Mouse (Mus musculus) right cerebral cortex, adult 18-20 months (tissue): ENCODE data around the gene Smok3a.
"Not testable (repeated sequence)": the region's sequence is repeated elsewhere in the genome, so short reads cannot be mapped to it uniquely, and the experiment has no call there.

ENCODE experiments used
- DNase-seq: peaks from one replicate; pipeline ENCODE4 v3.0.0; 2022; ENCODE audit warnings: mixed read lengths

Gene Smok3a

DNA sequence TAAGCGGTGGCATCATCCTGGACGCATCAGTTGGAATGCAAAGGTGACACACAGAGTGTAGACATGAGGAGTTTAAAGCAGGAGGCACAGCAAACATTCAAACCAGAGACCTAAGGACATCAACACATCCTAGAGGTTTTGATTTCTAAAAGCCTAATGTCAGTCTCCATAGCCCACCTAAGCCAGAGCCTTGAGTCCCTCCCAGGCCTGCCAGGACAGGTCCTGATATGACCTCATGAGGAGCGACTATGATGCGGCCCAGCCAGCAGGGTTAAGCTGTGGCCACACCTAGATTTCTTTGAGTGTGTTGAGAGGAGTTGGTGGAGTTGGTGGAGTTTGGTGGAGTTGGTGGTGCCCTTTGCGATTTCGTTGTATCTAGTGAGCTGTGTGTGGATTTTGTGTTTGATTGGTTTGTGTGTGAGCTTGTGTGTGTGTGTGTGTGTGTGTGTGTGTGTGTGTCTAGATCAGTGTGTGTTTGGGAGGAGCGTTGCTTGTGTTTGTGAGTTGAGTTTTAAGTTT lies at the start of gene Smok3a, which contains the start of gene Smok3b:
TSS of gene Smok3a (plus strand) at position 301 of the 519 bp plus-strand sequence.
TSS of gene Smok3b (plus strand) at position 469 of the 519 bp plus-strand sequence.
- DNase-seq, result not testable (repeated sequence)

DNA sequence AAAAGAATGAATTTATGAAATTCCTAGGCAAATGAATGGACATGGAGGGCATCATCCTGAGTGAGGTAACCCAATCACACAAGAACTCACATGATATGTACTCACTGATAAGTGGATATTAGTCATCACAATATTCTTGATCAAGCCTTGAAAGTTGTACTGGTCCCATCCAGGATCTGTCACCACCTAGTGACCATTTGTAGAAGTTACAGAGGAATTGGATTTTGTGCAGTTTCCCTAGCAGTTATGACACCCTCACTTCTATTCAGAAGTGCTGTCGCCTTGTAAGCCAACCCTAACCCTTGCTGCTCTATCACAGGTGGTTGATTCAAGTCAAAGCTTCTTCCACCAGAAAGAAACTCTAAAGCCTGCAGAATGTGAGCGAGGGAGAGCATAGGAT lies 47.9 kb upstream of the Smok3a start:
- no peak for DNase-seq

DNA sequence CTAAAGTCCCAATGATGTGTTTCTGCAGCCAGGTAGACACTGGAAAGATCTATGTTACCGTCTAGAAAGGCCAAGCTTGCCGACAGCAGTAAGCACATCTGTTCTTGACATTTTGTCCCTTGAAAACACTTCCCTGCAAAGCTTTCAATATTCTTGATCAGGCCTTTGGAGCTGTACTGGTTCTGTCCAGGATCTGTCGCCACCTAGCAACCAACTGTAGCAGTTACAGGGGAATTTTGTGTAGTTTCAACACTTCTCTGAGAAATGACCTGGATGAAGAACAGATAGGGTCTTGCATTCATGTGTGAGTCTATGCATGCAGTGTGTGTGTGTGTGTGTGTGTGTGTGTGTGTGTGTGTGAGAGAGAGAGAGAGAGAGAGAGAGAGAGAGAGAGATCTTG lies 47.3 kb upstream of the Smok3a start:
- DNase-seq, result peak; percentile 8

DNA sequence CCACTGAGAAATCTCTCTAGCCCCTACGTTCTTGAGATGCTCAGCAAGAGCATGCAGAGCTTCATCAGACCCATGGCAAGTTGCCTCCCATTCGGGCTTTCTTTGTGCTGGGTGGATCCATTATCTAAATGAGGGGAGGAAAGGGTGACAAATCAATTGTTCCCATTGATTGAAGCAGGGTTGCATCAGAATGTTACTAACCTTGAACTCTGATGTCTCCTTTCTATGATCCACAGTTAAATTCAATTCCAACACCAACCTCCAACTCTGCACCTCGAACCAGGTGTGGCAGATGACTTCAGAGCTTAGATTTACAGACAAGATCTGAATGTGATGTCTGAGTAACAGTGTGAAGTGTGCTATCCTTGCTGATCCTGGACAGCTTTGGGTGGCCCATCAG lies 46.3 kb upstream of the Smok3a start:
- DNase-seq, result no peak

DNA sequence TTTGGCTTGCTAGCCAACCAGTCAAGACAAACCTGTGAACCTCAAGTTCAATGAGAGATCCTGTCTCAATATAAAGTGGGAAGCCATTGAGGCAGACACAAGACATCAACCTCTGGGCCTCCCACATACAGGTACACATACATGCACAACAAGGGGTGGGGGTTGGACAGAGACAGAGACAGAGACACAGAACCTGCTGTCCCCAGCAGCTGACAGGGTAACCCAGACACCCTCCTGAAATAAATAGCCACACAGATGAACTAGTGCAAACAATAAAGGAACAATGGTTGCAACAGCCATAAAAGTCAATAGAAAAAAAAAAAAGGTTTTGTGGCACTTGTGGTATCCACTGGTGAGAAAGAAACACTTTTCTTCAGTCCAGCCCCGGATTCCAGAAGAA lies 45.6 kb upstream of the Smok3a start:
- DNase-seq, result no peak

DNA sequence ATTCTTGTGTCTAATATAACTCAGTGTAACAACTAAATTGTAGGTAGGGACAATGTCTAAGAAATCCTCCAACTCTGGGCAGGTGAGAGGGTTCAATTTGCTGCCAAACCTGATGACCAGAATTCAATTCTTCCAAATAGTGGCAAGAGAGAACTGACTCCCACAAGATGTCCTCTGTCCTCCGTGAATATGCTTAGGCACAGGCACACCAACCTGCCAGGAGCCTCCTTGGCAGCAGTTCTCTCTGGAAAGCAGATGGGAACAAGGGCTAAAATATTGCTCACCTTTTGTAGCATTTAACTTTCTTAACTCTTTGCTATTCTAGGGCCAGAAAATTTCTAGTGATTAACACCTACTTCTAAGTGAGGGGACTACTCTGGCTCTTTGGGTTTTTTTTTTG lies 43.8 kb upstream of the Smok3a start:
- no peak for DNase-seq

DNA sequence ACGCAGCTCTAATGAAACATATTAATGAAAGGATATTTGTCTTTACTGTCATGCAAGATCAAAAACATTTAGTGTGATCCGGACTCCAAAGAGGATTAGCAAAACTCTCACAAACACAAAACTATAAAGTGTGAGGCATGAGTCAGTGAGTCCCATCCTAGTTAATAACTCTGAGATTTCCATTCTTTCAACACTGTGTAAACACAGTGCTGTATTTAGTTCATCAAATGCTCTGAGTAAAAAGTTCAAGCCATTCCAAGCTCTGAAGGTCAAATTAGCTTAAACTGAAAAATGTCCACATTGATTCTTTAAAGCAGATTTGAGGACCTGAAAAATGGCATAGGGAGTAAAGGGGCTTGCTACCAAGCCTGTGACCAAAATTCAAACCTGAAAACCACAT lies 42.0 kb upstream of the Smok3a start:
- no peak for DNase-seq

DNA sequence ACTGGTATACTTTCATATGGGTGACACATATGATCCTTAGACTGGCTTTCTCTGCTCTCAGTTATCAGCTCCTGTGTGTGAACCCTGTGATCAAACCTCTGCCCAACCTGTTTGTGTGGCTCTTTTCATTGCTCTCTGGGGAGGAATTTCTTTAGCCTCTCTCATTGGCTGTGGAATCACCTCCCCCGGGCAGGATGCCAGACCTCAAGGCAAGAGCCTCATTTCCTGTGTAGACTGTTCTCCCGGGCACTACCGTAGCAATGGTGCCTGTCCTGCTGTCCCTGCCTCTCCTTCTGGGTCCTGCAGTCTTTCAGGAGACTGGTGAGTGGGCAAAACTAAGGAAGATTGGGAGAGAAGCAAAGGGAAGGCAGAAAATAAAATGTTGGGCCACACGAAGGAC lies 39.8 kb upstream of the Smok3a start, which contains the start of gene Azgp1:
TSS of gene Azgp1 (plus strand) at position 221 of the 400 bp plus-strand sequence.
- DNase-seq, result no peak

DNA sequence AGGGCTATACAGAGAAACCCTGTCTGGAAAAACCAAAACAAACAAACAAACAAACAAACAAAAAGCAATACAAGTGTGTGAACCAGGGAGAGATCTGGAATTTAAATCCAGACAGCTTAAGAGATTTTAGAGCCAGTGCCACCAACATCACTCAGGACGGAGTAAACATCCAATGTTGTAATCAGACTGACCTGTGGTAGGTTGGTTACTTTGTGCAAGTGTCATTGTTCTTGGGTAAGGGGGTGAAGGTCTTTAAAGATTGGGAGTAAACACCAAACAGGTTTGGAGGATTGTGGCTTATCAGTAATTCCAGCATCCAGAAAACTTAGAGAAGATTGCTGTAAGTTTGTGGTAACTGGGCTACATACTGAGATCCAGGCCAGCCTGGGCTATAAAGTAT lies 34.7 kb upstream of the Smok3a start:
- no peak for DNase-seq

DNA sequence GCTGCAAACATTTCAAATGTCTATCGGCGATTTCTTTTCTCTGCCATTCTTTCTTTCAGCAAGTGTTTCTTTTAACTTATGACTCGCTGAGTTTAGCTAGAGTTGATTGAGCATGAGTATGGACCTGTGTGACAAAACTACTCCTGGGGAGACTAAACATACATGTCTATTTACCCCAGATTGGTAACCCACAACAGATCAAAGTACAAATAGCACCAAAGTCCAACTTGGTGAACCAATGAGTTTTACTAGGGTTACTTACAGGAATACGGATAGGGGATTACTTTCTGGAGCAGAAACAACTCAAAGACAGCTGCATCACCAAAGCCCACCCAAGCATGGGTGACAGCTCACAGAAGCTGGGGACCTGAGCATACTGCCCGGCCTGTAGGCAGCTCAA lies 11.6 kb upstream of the Smok3a start:
- DNase-seq, result no peak

DNA sequence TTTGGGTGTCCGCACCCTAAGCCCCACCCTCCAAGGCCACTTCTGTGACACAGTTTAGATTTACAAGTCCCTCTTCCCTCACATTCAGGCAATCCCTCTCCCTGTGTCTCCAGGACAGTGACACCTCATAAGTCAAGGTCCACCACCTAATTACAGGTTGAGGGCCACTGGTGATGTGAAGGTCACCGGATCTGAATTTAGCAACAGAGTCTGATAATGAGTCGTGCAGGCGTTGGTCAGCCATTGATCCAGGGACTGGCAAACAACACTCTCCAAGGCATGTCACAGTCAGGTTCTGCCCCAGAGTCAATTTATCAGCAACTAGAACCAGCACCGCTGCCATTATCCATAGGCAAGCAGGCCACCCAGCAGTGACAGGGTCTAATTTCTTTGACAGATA lies 8.7 kb upstream of the Smok3a start:
- no peak for DNase-seq

DNA sequence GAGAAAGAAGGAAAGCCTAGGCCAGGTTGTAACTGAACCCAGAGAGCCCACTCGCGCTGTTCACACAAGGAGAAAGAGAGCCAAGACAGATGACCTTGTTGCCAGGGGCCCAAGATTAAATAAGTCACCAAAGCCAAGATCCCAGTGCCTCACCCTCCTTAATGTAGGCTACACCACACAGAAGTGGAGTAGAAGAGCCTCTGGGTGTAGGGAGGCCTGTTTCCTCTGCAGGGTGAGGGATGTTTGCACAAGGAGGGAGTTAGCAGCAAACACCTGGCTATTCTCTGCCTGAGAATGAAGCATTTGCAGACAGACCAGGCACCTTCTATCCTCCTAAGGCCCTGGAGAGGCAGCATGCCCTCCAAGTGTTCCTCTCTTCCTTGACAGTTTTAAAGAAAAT lies 4.5 kb upstream of the Smok3a start:
- no peak for DNase-seq

DNA sequence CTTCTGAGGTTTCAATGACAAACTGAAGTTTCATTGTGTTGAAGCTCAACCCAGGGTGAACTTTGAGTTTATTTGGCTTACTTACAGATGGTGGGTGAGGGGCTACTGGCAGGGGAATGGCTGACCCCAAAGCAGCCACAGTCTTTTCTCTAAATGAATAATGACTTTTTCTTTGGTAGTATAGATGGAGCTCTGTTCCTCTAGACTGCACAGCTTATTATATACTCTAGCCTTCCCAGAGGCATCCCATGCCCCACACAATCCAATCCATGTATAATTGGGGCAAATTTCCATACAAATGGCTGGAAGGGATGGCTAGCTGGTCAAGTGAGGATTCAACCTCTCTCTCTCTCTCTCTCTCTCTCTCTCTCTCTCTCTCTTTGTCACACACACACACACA lies 4.1 kb upstream of the Smok3a start:
- no peak for DNase-seq

DNA sequence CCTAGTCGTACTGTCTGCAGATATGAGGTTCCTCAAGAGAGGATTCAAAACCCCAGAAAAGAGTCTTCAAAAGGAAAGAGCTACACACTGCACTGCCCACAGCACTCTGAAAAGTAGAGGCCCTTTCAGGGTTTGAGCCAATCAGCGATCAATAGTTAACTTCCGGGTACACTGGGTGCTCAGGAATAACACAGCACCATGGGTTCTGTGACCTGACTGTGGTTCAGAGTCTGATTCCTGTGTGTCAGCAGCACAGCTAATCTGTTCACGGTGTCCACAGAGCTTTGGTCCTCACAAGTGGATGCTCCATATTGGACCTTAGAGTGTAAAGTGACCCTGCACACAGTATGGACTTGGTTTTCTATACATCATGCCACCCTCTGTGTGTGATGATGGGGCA lies 1.5 kb upstream of the Smok3a start:
- DNase-seq, result not testable (repeated sequence)

DNA sequence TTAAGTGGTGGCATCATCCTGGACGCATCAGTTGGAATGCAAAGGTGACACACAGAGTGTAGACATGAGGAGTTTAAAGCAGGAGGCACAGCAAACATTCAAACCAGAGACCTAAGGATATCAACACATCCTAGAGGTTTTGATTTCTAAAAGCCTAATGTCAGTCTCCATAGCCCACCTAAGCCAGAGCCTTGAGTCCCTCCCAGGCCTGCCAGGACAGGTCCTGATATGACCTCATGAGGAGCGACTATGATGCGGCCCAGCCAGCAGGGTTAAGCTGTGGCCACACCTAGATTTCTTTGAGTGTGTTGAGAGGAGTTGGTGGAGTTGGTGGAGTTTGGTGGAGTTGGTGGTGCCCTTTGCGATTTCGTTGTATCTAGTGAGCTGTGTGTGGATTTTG lies 31.8 kb downstream of the Smok3a start, which contains the start of gene Smok3c:
TSS of gene Smok3c (plus strand) at position 301 of the 400 bp plus-strand sequence.
- DNase-seq, result not testable (repeated sequence)

DNA sequence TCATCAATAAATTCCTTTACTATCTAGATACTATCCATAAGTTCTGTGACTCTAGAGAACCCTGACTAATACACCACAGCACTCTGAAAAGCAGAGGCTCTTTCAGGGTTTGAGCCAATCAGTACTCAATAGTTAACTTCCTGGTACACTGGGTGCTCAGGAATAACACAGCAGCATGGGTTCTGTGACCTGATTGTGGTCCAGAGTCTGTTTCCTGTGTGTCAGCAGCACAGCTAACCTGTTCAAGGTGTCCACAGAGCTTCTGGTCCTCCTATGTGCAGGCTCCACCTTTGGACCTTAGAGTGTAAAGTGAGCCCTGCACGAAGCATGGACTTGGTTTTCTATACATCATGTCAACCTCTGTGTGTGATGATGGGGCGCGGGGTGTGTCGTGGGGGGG lies 52.7 kb downstream of the Smok3a start:
- no peak for DNase-seq

DNA sequence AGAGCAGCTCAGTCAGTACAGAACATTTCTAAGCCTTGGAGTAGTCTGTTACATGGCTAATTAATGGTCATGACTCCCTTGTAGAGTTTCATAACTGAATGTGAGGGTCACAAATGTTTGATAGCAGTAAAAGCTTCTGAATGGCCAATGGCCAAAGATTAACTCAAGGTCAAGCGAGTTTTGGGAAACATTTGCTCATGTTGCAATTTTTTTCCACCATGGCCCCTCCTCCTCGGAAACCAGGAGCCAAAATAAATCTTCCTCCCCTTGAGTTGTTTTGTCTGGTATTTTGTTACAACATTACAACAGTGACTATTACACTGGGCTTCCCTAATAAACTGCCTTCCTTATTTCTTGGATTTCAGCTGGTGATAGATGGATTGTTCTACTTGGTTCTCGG lies 54.6 kb downstream of the Smok3a start:
- DNase-seq, result no peak

DNA sequence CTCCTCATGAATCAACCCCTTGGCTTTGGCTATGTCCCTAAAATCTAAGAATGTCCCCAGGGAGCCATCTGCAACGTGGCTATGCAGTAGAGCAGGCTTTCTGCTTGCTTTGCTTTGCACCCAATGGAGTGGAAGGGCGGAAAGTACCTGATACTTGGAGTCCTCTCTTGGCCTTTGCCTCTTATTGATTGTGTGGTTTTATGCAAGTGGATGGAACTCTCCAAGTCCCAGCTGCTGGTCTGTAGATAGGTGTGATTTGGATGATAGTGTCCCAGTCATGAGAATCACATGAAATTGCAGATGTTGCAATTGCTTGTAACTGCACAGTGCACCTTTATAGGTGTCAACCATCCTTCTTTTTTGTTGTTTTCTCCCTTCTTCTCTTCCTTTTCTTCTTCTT lies 55.1 kb downstream of the Smok3a start:
- no peak for DNase-seq

DNA sequence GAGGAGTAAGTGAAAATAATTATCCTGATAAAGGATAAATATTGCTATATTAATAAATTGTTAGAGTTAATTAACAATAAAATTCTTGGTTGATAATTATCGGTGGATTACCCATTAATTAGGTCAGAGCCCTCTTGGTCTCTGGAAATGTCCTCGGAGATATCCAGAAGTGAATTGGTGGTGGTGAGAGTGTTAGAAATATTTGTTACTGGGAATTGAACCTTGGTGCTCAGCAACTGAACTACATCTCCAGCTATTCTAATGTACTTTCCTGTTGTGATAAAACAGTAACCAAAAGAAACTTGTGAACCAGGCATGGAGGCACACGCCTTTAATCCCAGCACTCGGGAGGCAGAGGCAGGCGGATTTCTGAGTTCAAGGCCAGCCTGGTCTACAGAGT lies 59.4 kb downstream of the Smok3a start:
- no peak for DNase-seq

DNA sequence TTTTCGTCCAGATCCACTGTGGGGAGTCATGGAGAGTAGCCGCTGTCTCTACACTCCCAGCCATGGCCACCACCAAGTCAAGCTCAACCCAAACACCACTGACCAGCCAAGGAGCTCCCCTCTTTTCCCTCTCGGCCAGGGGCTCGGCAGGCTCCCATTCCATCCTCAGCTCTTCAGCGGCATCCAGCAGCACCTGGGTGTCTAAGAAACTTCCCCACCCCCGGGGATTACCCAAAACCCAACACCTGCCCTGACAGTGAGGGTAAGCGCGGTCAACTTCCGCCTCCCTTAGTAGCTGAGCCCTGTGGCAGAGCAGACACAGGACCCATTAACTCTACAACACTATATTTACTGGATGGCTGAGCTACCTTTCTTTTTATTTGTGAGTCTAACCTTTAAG lies 60.4 kb downstream of the Smok3a start:
- DNase-seq, result no peak

DNA sequence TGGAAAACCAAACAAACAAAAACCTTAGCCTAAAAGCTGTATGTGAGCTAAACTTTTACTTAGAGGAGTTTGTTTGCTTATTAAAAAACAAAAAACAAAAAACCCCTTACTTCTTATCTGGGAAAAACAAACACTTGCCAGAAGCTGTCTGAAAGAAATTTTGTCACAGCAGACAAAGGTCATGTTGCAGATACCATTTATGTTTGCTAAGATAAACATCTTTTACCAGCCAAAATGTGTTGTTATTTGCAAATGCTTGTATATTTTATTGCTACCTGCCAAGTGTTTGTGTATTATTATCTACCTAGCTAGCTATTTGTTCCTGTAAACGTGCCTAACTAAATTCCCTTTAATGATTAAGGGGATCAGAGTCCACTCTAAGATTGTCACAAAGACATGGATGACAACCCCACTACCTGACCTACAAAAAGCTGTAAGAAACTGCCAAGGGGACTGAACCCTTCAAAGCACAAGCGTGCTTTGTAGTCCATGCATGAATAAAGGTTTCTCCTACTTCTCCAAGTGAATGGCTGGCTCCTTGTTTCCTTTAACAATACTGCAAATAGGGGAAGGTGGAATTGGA lies 62.3 kb downstream of the Smok3a start:
- DNase-seq, result no peak

DNA sequence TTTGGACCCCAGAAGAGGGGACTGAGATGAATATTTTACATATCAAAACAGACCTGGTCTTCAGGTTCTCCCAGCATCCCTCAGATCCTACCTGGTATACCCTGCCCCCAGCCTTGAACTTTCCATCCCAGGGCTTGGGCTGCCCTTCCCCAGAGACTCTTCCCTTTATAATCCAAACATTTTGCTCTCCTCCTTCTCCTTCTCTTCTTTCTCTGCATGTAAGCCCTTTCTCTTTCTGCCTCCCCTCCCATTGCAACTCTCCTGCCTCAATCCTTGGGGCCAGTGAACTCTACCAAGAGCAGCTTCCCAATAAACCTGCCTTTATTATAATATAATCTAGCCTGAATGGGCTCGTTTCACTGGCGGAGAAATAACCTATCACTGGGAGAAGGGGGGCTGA lies 62.9 kb downstream of the Smok3a start:
- no peak for DNase-seq
